Mouse (Mus musculus) layer of hippocampus, adult 2 months (tissue): ENCODE results near the gene Rbm18. TPM values are rescaled to one million over a fixed set of nuclear protein-coding genes. Genes with fewer than 3 reads are reported as not detected.

Experiments used
- DNase-seq, 2 experiments: peaks; one replicate each; pipeline ENCODE4 v3.0.0; 2022; ENCODE audit warnings: low spot score in 2 of 2
- H3K27ac ChIP-seq: fragments of 200-600 bp; 2 replicates; pipeline ENCODE4 v1.8.1; 2022
- H3K4me3 ChIP-seq: fragments of 200-600 bp; 2 replicates; pipeline ENCODE4 v1.8.1; 2022; ENCODE audit warnings: mild to moderate bottlenecking
- CTCF ChIP-seq: fragments of 200-600 bp; conservative IDR thresholded peaks from 2 replicates; pipeline ENCODE4 v1.8.1; 2022; ENCODE audit warnings: antibody characterized with exemption, mild to moderate bottlenecking, moderate library complexity
- total RNA-seq, 2 experiments: library from RNA; stranded (reverse); gene quantifications; 2 replicates each; pipeline ENCODE4 v1.2.3; 2021

The Rbm18 gene
- total RNA-seq, 2 experiments from 2014 or later: 41.7 to 46.3 TPM

DNA sequence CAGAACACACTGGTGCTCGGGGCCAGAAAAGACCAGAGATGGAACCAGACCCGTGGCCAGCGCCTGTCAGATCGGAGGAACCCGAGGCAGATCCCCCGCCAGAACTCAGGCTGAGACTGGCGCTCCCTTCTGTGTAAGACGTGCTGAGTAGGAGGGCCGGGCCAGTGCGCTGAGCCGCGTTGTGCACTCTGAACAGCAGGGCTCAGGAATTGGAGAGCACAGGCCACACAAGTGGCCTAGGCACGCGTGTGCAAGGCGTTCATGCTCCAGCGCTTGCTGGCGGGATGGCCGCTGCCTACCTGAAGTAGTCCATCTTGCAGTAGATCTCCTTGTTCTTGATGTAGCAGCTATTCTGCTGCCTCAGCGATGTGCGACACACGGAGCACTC is 34.0 kb downstream of the Rbm18 start:
- H3K27ac ChIP-seq: no peak overlapping the region
- no peak for TF ChIP-seq CTCF
- DNase-seq: no peak
- H3K4me3 ChIP-seq: no peak overlapping the region; the same call in 1 of the 2 replicates

DNA sequence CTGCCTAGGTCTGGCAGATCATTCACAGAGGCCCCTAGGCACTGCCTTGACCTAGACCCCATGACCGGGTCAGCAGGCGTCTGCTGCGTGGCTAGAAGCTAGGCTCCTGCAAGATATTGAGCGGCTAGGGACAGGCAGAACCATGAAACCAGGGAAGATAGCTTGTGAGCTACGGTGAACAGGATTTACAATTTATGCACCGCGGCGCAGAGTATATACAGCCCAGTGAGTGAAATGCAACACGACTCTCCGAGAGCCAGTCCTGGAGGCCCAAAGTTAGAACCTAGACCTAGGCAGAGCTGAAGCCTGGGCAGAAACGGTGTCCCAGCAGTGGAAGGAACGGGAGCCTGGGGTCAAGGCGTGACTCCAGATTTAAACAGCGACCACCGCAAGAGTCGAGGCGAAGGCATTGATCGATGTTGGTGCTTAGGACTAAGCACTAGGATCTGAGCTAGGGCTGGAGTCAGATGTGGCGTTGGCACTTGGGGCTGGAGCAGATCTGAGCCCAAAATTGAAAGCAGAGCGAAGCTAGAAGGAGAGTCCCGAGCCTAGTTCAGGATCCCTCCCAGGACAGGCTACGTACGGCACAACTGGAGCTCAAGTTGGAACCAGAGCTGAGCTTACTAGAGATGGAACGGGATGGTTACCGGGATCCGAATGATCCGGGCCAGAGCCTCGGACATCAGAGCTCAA is 34.6 kb downstream of the Rbm18 start:
- TF ChIP-seq CTCF: no peak
- Histone ChIP-seq H3K27ac (no peak overlapping the region), H3K4me3 (no peak overlapping the region; the same call in 1 of the 2 replicates)
- no peak for DNase-seq

GRCm38 (mm10) chr2:36099739-36100138 is 36.8 kb downstream of the Rbm18 start:
- no peak for TF ChIP-seq CTCF
- Histone ChIP-seq H3K27ac (no peak overlapping the region), H3K4me3 (no peak overlapping the region)
- DNase-seq: no peak

- no peak overlapping the region for H3K4me3 ChIP-seq
- DNase-seq: no peak
- H3K27ac ChIP-seq: no peak overlapping the region
- TF ChIP-seq CTCF: no peak
Measured at GRCm38 (mm10) chr2:36098021-36098420, 38.6 kb downstream of the Rbm18 start.

GRCm38 (mm10) chr2:36097129-36097815 is 39.3 kb downstream of the Rbm18 start:
- H3K27ac ChIP-seq: no peak overlapping the region
- DNase-seq: no peak
- H3K4me3 ChIP-seq: no peak overlapping the region
- no peak for TF ChIP-seq CTCF

DNA sequence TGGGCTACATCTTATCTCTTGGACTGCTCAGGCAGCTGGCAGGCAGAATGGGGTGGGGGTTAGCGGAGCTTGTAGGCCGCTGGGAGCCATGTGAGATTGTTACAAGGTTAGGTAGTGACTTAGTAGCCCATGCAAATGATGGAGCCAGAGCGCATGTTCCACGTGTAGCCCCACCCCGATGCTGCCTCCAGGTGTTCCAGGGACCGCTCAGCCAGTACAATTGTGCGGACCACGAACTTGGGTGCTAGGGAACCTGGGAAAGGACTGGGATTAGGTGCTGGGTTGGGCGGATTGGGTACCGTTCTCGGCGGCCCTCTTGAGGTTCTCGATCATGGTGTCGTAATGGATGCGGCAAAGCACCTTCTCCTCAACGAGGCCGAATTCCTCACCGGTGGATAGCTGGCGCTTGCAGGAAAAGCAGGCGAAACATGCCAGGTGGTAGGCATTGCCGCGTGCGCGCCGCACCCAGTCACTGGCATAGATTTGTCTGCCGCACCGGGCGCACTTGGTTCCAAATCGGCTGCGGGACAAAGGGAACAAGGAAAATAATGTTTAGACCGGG is 42.6 kb downstream of the Rbm18 start:
- no peak overlapping the region for H3K4me3 ChIP-seq
- no peak for TF ChIP-seq CTCF

DNA sequence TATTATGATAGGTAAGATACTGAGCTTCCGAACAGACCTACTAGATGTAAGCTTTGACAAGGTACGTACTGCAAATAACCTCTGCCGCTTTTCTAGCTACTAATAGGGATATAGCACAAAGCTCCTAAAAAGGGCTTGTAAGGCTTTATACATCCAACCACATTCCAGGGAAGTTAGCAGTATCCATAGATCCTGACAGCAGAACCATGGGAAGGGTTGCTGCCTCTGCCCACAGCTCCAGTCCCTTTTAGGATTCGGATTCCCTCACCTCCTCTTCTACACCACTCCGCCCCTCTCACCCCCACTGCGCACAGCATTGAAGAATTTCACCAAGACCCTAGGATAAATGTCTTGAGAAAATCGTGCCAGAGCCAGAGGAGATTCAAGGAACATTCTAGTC is 43.3 kb downstream of the Rbm18 start:
- TF ChIP-seq CTCF: no peak
- Histone ChIP-seq H3K4me3 (no peak overlapping the region), H3K27ac (no peak overlapping the region)
- DNase-seq: no peak

More for the DNA sequence above, 42.6 kb downstream of the Rbm18 start:
- H3K27ac ChIP-seq: no peak overlapping the region
- no peak for DNase-seq

GRCm38 (mm10) chr2:36092748-36093147 is 43.8 kb downstream of the Rbm18 start:
- no peak for TF ChIP-seq CTCF

DNA sequence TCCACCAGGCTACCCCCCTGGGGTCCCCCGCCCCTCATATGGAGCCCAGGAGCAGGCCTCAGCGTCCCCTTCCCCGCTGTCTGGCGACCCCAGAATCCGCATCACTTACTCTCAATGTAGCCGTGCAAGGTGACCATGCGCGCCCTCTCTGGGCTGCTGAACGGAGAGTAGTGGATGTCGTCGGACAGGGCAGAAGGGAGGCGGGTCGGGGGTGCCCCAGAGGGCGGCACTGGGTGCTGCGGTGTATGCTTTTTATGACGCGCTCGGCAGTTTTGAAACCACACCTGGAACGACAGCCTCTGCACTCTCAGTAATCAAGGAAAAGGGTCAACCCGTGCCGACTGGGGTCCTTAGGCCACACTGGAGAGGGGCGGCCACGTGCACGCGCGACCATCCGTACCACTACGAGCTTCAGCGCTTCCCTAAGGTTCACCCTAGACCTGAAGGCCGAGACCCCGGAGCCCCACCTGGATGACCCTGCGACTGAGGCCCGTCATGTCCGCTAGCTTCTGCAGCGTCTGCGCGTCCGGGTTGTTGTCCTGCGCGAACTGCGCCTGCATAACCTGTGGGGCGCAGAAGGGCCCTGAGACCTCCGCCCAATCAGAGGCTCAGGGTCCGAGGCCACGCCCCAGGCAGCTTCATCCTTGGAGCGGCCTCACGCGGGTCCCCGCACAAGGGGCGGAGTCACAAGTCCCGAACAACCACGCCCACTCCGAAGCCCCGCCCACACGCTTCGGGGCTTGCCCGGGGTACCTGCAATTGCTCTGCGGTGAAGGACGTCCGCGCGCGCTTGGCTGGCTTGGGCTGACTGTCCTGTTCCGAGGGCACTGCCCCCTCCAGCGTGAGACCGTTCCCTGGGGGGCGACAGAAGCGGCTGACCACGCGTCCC is 45.5 kb downstream of the Rbm18 start:
- Histone ChIP-seq H3K27ac (no peak overlapping the region), H3K4me3 (peak overlapping the region; percentile 31; the same call in 1 of the 2 replicates)
- no peak for TF ChIP-seq CTCF
- DNase-seq: no peak

More at GRCm38 (mm10) chr2:36092748-36093147, 43.8 kb downstream of the Rbm18 start:
- no peak for DNase-seq
- H3K4me3 ChIP-seq: no peak overlapping the region
- H3K27ac ChIP-seq: no peak overlapping the region

- TF ChIP-seq CTCF: no peak
- H3K4me3 ChIP-seq: no peak overlapping the region
- H3K27ac ChIP-seq: no peak overlapping the region
- DNase-seq: no peak
Measured at GRCm38 (mm10) chr2:36089190-36089589, 47.4 kb downstream of the Rbm18 start.

- Histone ChIP-seq H3K4me3 (no peak overlapping the region), H3K27ac (no peak overlapping the region)
- no peak for DNase-seq
- no peak for TF ChIP-seq CTCF
Measured at GRCm38 (mm10) chr2:36085041-36085440, 51.5 kb downstream of the Rbm18 start.

DNA sequence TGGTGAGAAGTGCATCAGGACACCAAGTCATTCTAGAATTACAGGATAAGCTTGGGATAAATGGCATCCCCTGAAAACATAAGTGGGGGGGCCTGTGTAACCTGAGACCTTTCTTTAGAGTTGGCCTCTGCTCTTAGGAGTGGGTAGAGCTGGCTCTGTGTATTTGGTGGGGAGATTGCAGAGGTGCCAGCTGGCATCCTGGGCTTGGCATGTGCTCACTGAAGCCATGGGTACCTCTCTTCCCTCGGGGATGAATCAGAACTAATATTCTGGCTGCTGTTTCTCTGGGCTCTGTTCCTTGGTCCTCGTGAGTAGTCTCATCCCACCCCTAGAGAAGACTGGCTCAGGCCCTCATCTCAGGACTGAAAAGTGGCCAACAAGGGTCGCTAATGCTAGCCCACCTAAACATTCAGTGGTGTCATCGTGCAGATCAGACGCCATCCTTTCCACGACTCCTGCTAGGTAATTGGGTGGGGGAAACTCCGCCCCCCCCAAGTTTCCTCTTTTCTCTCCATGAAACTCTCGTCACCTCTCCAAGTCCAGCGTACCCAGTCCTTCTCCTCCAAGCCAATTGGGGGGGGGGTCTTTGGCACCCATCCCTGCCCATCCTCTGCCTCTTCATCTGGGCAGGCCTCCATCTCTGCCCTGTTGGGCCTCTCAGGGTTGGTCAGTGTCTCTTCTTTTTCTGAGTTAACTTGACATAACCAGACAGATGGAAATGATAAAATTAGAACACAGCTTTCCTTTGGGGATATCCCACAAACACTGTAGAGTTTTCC is 53.6 kb downstream of the Rbm18 start:
- no peak for TF ChIP-seq CTCF
- Histone ChIP-seq H3K27ac (no peak overlapping the region), H3K4me3 (no peak overlapping the region)
- DNase-seq: no peak
